Mouse (Mus musculus) myocyte (in vitro differentiated cells): ENCODE measurements around the gene Slc27a3.

Experiments
- CEBPB ChIP-seq: IDR thresholded peaks from 2 replicates; pipeline ENCODE4 v1.6.1; 2011; ENCODE audit warnings: mild to moderate bottlenecking, moderate library complexity; ENCODE audit not compliant: poor library complexity, insufficient read depth, severe bottlenecking
- E2F4 ChIP-seq: IDR thresholded peaks from one replicate; pipeline ENCODE4 v1.6.1; 2011; ENCODE audit warnings: mild to moderate bottlenecking, control low read depth, moderate library complexity; ENCODE audit not compliant: insufficient read depth
- MAX ChIP-seq: IDR thresholded peaks from one replicate; pipeline ENCODE4 v1.6.1; 2011; ENCODE audit warnings: low read depth, mild to moderate bottlenecking, control low read depth
- MYOD1 ChIP-seq, 3 experiments: IDR thresholded peaks; one replicate each; pipeline ENCODE4 v1.6.1; 2011; ENCODE audit warnings: control low read depth in 2 of 3, low read depth in 2 of 3, mild to moderate bottlenecking in 2 of 3, moderate library complexity in 1 of 3; ENCODE audit not compliant: insufficient read length in 2 of 3, control insufficient read depth in 1 of 3
- MYOG ChIP-seq, 3 experiments: IDR thresholded peaks; one replicate each; pipeline ENCODE4 v1.6.1; 2011; ENCODE audit warnings: control low read depth in 2 of 3, low read depth in 2 of 3, mild to moderate bottlenecking in 2 of 3; ENCODE audit not compliant: insufficient read length in 2 of 3, control insufficient read depth in 1 of 3, insufficient read depth in 1 of 3
- POLR2A ChIP-seq: IDR thresholded peaks from one replicate; pipeline ENCODE4 v1.6.1; 2011; ENCODE audit warnings: low read depth, mild to moderate bottlenecking, control low read depth, moderate library complexity; ENCODE audit not compliant: insufficient read length
- POLR2AphosphoS2 ChIP-seq: IDR thresholded peaks from one replicate; pipeline ENCODE4 v1.6.1; 2011; ENCODE audit warnings: low read depth, control low read depth; ENCODE audit not compliant: insufficient read length
- REST ChIP-seq: IDR thresholded peaks from one replicate; pipeline ENCODE4 v1.6.1; 2011; ENCODE audit warnings: mild to moderate bottlenecking, control low read depth, moderate library complexity; ENCODE audit not compliant: insufficient read depth, insufficient read length
- TCF12 ChIP-seq: IDR thresholded peaks from one replicate; pipeline ENCODE4 v1.6.1; 2011; ENCODE audit warnings: mild to moderate bottlenecking, control low read depth; ENCODE audit not compliant: poor library complexity, insufficient read depth, severe bottlenecking
- TCF3 ChIP-seq: IDR thresholded peaks from one replicate; pipeline ENCODE4 v1.6.1; 2011; ENCODE audit warnings: low read depth, control low read depth; ENCODE audit not compliant: insufficient read length
- USF1 ChIP-seq: IDR thresholded peaks from one replicate; pipeline ENCODE4 v1.6.1; 2011; ENCODE audit warnings: low read depth, mild to moderate bottlenecking, control low read depth, moderate library complexity

DNA sequence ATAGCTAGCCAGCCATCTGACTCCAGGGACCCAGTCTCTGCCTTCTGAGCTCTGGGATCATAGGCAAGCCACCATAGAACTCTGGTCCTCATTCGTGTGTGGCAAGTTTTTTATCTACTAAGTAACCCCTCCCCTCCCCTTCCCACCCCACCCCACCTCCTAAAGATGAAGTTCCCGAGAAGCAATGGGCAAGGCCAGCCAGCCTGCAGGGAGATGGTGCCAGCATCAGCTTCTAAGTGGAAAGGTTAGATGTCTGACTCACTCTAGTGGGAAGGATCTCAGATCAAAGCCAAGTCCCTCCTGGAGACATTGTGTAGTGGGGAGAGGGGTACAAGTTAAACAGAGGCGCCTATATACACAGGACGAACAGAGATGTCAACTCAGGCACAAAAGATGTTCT is 1.3 kb upstream of the Slc27a3 start:
- TF ChIP-seq POLR2A (no peak), TCF12 (no peak), USF1 (no peak), E2F4 (no peak), CEBPB (no peak), MYOG (IDR thresholded peaks at IDR 0.05; ENCODE audit: control insufficient read depth in 1 of 3, insufficient read depth in 1 of 3, insufficient read length in 2 of 3, low read depth in 2 of 3) (no peak), POLR2AphosphoS2 (no peak), MAX (no peak), MYOD1 (IDR thresholded peaks at IDR 0.05; ENCODE audit: control insufficient read depth in 1 of 3, insufficient read length in 2 of 3, low read depth in 2 of 3) (no peak), TCF3 (no peak), REST (no peak)
